Mouse (Mus musculus) neural tube, embryonic 10.5 days (tissue): ENCODE measurements around the gene Tecpr2.

Source experiments
- DNase-seq: peaks from one replicate; pipeline ENCODE4 v3.0.0-alpha.2; 2017; ENCODE audit warnings: low spot score; ENCODE audit errors: extremely low spot score

The Tecpr2 gene

GRCm38 (mm10) chr12:110977896-110978606 lies 89.0 kb downstream of the Tecpr2 start:
- DNase-seq = no peak

GRCm38 (mm10) chr12:110978607-110979406 lies 89.7 kb downstream of the Tecpr2 start, which contains the start of gene Ankrd9:
Gene Ankrd9 (minus strand): TSS chr12:110979040.
- DNase-seq = peak; percentile 97

GRCm38 (mm10) chr12:110979808-110980207 lies 90.7 kb downstream of the Tecpr2 start:
- DNase-seq = no peak

GRCm38 (mm10) chr12:110981736-110982135 lies 92.7 kb downstream of the Tecpr2 start:
- no peak for DNase-seq

- DNase-seq = no peak
Observed at GRCm38 (mm10) chr12:110983083-110983482, 94.0 kb downstream of the Tecpr2 start.

GRCm38 (mm10) chr12:110983714-110984113 lies 94.7 kb downstream of the Tecpr2 start:
- no peak for DNase-seq

GRCm38 (mm10) chr12:110984598-110984997 lies 95.5 kb downstream of the Tecpr2 start:
- no peak for DNase-seq

- no peak for DNase-seq
Observed at GRCm38 (mm10) chr12:110985141-110985540, 96.1 kb downstream of the Tecpr2 start.

- no peak for DNase-seq
Observed at GRCm38 (mm10) chr12:110986536-110987425, 97.7 kb downstream of the Tecpr2 start.

- no peak for DNase-seq
Observed at GRCm38 (mm10) chr12:110989409-110989808, 100.3 kb downstream of the Tecpr2 start.

- DNase-seq = no peak
Observed at GRCm38 (mm10) chr12:110990500-110990899, 101.4 kb downstream of the Tecpr2 start.

GRCm38 (mm10) chr12:110991361-110992127 lies 102.5 kb downstream of the Tecpr2 start:
- peak; percentile 88 for DNase-seq

GRCm38 (mm10) chr12:110992128-110992553 lies 103.1 kb downstream of the Tecpr2 start:
- peak; percentile 96 for DNase-seq

GRCm38 (mm10) chr12:110992771-110993170 lies 103.7 kb downstream of the Tecpr2 start:
- no peak for DNase-seq

GRCm38 (mm10) chr12:110993226-110993625 lies 104.2 kb downstream of the Tecpr2 start:
- DNase-seq = no peak

GRCm38 (mm10) chr12:110994666-110995065 lies 105.6 kb downstream of the Tecpr2 start:
- no peak for DNase-seq

GRCm38 (mm10) chr12:110998092-110998491 lies 109.0 kb downstream of the Tecpr2 start:
- DNase-seq = no peak

- DNase-seq = no peak
Observed at GRCm38 (mm10) chr12:110999820-111000219, 110.8 kb downstream of the Tecpr2 start.

- DNase-seq = no peak
Observed at GRCm38 (mm10) chr12:111000956-111001355, 111.9 kb downstream of the Tecpr2 start.

GRCm38 (mm10) chr12:111004142-111004541 lies 115.1 kb downstream of the Tecpr2 start:
- DNase-seq = no peak

GRCm38 (mm10) chr12:111005803-111006202 lies 116.7 kb downstream of the Tecpr2 start:
- DNase-seq = no peak
